Mouse (Mus musculus): ENCODE measurements around the gene Lhx2.

DNA sequence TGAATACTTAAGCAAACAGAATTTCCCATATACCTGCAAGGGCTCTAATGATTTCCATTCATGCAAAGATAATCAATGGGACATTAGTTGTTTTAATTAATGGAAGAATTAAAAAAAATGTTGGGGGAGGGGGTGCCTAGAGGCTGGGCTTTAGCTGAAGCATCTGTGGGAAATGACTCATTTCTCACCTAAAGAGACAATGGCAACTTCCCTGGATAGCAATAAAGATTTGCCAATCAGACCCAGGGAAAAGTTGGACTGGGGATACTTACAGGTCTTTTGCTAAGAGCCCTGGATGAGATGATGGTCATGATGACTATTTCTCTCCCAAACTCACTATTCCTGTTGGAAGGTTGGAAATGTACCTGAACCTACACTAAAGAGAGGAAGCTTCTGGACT is 5.6 kb downstream of the Lhx2 start:
- TF ChIP-seq CTCF (IDR thresholded peaks at IDR 0.05; ENCODE audit: extremely low read depth, insufficient read depth, low read length) (no peak), POLR2A (IDR thresholded peaks at IDR 0.05; ENCODE audit: extremely low read depth, insufficient read depth, low read length) (no peak)
